ENCODE assay signal across 8 mouse cellular contexts in the genomic region with DNA sequence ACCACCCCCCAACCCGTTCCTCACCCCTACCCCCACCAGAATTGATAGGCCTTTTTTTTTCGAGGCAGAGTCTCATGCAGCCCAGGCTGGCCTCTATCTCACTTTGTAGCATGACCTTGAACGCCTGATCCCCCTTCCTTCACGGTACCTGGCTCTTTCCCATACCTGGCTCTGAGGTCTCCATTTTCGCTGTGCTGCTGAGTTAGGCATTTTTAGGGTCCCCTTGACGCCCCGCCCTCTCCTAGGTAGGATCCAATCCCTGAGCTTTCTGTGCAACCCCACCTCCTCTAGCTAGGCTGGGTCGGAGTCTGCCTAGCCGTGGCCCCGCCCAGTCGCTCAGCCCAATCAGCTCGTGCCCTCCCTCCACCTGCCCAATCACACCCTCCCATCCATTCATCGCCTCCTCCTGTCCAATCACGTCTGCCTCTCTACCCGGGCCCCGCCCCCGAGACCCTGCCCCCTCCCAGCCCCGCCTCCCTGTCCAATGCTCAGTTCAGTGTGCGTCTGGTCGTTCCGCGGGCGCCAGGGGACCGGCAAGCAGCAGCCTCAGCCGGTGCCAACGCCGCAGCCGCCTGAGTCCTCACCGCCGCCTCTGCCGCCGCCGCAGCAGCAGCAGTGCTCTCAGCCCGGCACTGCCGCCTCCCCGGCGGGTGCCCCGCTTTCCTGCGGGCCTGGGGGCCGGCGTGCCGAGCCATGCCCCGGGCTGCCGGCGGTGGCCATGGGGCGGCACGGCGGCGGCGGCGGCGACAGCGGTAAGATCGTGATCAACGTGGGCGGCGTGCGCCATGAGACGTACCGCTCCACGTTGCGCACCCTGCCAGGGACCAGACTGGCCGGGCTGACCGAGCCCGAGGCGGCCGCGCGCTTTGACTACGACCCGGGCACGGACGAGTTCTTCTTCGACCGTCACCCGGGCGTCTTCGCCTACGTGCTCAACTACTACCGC. TPM values are rescaled to one million over a fixed set of nuclear protein-coding genes. Genes with fewer than 3 reads are reported as not detected.
DNase-seq lines count a peak whose midpoint lies in the region; ATAC-seq lines count a peak whose summit lies in the region.

A gene (plus strand): TSS at position 263 of the 946 bp plus-strand sequence.

- under 1% methylated on average over 72 of the region's 80 CpGs for WGBS in intestine, embryonic 15.5 days

- no peak within 1 kb of the TSS for H3K27ac ChIP-seq in intestine, embryonic 15.5 days

- peak; percentile 90 for DNase-seq in adrenal gland, postnatal 10 days
- DNase-seq in embryo, embryonic 9.5 days (ENCODE audit: extremely low spot score), result peak; percentile 98
- DNase-seq in gastrocnemius, postnatal 36 days, result peak; percentile 55 to 78
- peak; percentile 95 for DNase-seq in left cerebral cortex, postnatal 10 days (ENCODE audit: extremely low spot score in 1 of 2, low spot score in 2 of 2)
- DNase-seq in right cerebral cortex, adult 2 months (ENCODE audit: low spot score in 2 of 2), result peak; percentile 90 to 93
- DNase-seq in urinary bladder, adult 2 months (ENCODE audit: low spot score), result peak; percentile 63

- peaks cover 62% of the 10 kb centered on the region for H3K27me3 ChIP-seq in intestine, embryonic 15.5 days (replicated peaks)

- peak within 1 kb of the TSS; percentile 58 for H3K4me3 ChIP-seq in intestine, embryonic 15.5 days (replicated peaks)

- peak within 1 kb of the TSS; percentile 99 for H3K4me2 ChIP-seq in intestine, embryonic 15.5 days (replicated peaks)

- no peaks in the 10 kb centered on the region for H3K9me3 ChIP-seq in intestine, embryonic 15.5 days

- intact Hi-C loops in gastrocnemius, postnatal 36 days (cut with DNase I), result no loop called here
- intact Hi-C loops in left cerebral cortex, postnatal 10 days (cut with DNase I), result no loop called here

- peak within 1 kb of the TSS; percentile 42 for H3K9ac ChIP-seq in intestine, embryonic 15.5 days

- ATAC-seq in intestine, embryonic 15.5 days, result peak; percentile 94
- peak; percentile 90 for ATAC-seq in megakaryocyte progenitor cell, adult 5-6 weeks (replicated peaks; ENCODE audit: poor library complexity)

- peaks cover 32% of the 10 kb centered on the region for H3K4me1 ChIP-seq in intestine, embryonic 15.5 days (replicated peaks)

- H3K36me3 ChIP-seq in intestine, embryonic 15.5 days, result no peaks in the 10 kb centered on the region

RNA-seq across cellular contexts. Expression of the gene that starts here (rescaled TPM):
- 1 to 10 TPM; 4.7 to 4.8 TPM for total RNA-seq in adrenal gland, postnatal 10 days (2021)
- total RNA-seq in gastrocnemius, postnatal 36 days (2021), result 1 to 10 TPM; 5.3 to 5.7 TPM
- 0.27 and 0.36 TPM in 2 replicates for polyA plus RNA-seq in intestine, embryonic 15.5 days (2015; fragmentation: Nextera tagmentation; extraction: Ambion mirVana)
- 10 to 100 TPM; 48.5 to 55.4 TPM for total RNA-seq in left cerebral cortex, postnatal 10 days (2021)
- total RNA-seq in megakaryocyte progenitor cell, adult 5-6 weeks (2015), result 0.25 and 0.66 TPM in 2 replicates
- 0.04 TPM in 1 of 2 replicates, not detected in the other for total RNA-seq in megakaryocyte progenitor cell, adult 5-6 weeks (2017)
- 0.43 and 1.1 TPM in 2 replicates for polyA plus RNA-seq in urinary bladder, adult 2 months (2012; rRNA removed)

Comparison
In these comparisons a context has a peak if more than half of its experiments do, and no peak if none do; other contexts are left out.
1. RNA of the gene that starts here (total RNA-seq): 48.5 to 55.4 TPM in left cerebral cortex, postnatal 10 days; 5.3 to 5.7 TPM in gastrocnemius, postnatal 36 days, 4.7 to 4.8 TPM in adrenal gland, postnatal 10 days and 0.04 to 0.66 TPM in megakaryocyte progenitor cell, adult 5-6 weeks; every median in the first group is over 4 times any median in the second.
2. Peak in ATAC-seq, H3K4me3 ChIP-seq, H3K9ac ChIP-seq and H3K4me2 ChIP-seq in intestine, embryonic 15.5 days; RNA of the gene not detected or under 1 TPM.
3. Peak in ATAC-seq in megakaryocyte progenitor cell, adult 5-6 weeks; RNA of the gene not detected or under 1 TPM.
4. Peak in every context shown above with its lines, with median percentiles within 50 percentile points of each other: DNase-seq.